Mouse (Mus musculus) limb, embryonic 14.5 days (tissue): ENCODE data around the gene Vav1. TPM values are rescaled to one million over a fixed set of nuclear protein-coding genes. Genes with fewer than 3 reads are reported as not detected.

Experiments used
- ATAC-seq: fragments of 200-750 bp; cut with Nextera tagmentation; 2 replicates; pipeline ENCODE4 v1.8.0; 2017; ENCODE audit warnings: low read depth, moderate number of reproducible peaks, moderate TSS enrichment; ENCODE audit not compliant: low FRiP score
- DNase-seq: peaks from one replicate; pipeline ENCODE4 v3.0.0-alpha.2; 2015; ENCODE audit warnings: low spot score
- H3K27ac ChIP-seq: fragments of 300-500 bp; sonication (generic); replicated peaks from 2 replicates; pipeline ENCODE4 v1.5.1; 2014; ENCODE audit warnings: low read depth, mild to moderate bottlenecking, low read length, moderate library complexity, mixed read lengths
- H3K27me3 ChIP-seq: fragments of 300-500 bp; sonication (generic); 2 replicates; pipeline ENCODE4 v1.6.1; 2014; ENCODE audit warnings: low read length, mixed read lengths; ENCODE audit not compliant: control insufficient read depth, insufficient read depth
- H3K36me3 ChIP-seq: fragments of 300-500 bp; sonication (generic); 2 replicates; pipeline ENCODE4 v1.6.1; 2014; ENCODE audit warnings: mild to moderate bottlenecking, low read length, moderate library complexity, mixed read lengths; ENCODE audit not compliant: control insufficient read depth, insufficient read depth
- H3K4me1 ChIP-seq: fragments of 300-500 bp; sonication (generic); 2 replicates; pipeline ENCODE4 v1.6.1; 2014; ENCODE audit warnings: antibody characterized with exemption, low read length, mixed read lengths; ENCODE audit not compliant: control insufficient read depth, insufficient read depth
- H3K4me2 ChIP-seq: fragments of 300-500 bp; sonication (generic); replicated peaks from 2 replicates; pipeline ENCODE4 v1.6.1; 2014; ENCODE audit warnings: low read depth, mild to moderate bottlenecking, low read length, moderate library complexity; ENCODE audit not compliant: severe bottlenecking
- H3K4me3 ChIP-seq: fragments of 300-500 bp; sonication (generic); replicated peaks from 2 replicates; pipeline ENCODE4 v1.5.1; 2014; ENCODE audit warnings: low read length
- H3K9ac ChIP-seq: fragments of 300-500 bp; sonication (generic); 2 replicates; pipeline ENCODE4 v1.6.1; 2014; ENCODE audit warnings: mild to moderate bottlenecking, low read depth, low read length, moderate library complexity; ENCODE audit not compliant: severe bottlenecking
- H3K9me3 ChIP-seq: fragments of 300-500 bp; sonication (generic); 2 replicates; pipeline ENCODE4 v1.6.1; 2016; ENCODE audit warnings: low read length; ENCODE audit not compliant: control insufficient read depth
- POLR2A ChIP-seq: fragments of 200-500 bp; IDR thresholded peaks from 2 replicates; pipeline ENCODE4 v1.8.0; 2012; ENCODE audit warnings: inconsistent platforms, mild to moderate bottlenecking, moderate library complexity, borderline replicate concordance; ENCODE audit not compliant: insufficient read depth, insufficient read length; ENCODE audit errors: extremely low read depth
- WGBS: fragments of 180-500 bp; shearing (Covaris S2); extraction: QIAGEN DNeasy Blood & Tissue Kit; methylation state at CpG from one replicate; pipeline ENCODE4 v1.1.7; 2014; 5-methylcytosine and 5-hydroxymethylcytosine counted together
- polyA plus RNA-seq, 2 experiments: library from polyadenylated mRNA; depleted of rRNA in 1 of 2; stranded (reverse) in 1 of 2; unstranded in 1 of 2; fragments of >200 nt; fragmentation: Nextera tagmentation in 1 of 2; extraction: Ambion mirVana in 1 of 2; gene quantifications; 2 replicates each; pipeline versions ENCODE4 v1.2.1 to v1.2.3; 2012 to 2014

Vav1 gene
- polyA plus RNA-seq, 2 experiments: 3.3 to 3.8 TPM

- ATAC-seq (no peak), DNase-seq (no peak)
- no peaks in the 10 kb centered on the region for H3K27me3 ChIP-seq
- no peaks in the 10 kb centered on the region for H3K9me3 ChIP-seq
- H3K4me2 ChIP-seq: no peak overlapping the region
- H3K27ac ChIP-seq: no peak overlapping the region
- no peak for TF ChIP-seq POLR2A
- 0 out of 2 replicates have a peak, but pooled peaks cover 5% of the 10 kb centered on the region for H3K4me1 ChIP-seq
- H3K9ac ChIP-seq: no peak overlapping the region
- WGBS: 54% methylated on average over 1 of the region's 1 CpGs
- peaks cover 68% of the 10 kb centered on the region for H3K36me3 ChIP-seq
- no peak overlapping the region for H3K4me3 ChIP-seq
Measured at GRCm38 (mm10) chr17:57261796-57262195, 17.1 kb upstream of the Vav1 start.

GRCm38 (mm10) chr17:57262901-57263550, 15.9 kb upstream of the Vav1 start:
- H3K36me3 ChIP-seq: peaks cover 61% of the 10 kb centered on the region
- TF ChIP-seq POLR2A: no peak
- no peak overlapping the region for H3K27ac ChIP-seq
- no peak overlapping the region for H3K4me2 ChIP-seq
- H3K9me3 ChIP-seq: no peaks in the 10 kb centered on the region
- no peak overlapping the region for H3K9ac ChIP-seq
- H3K4me1 ChIP-seq: 0 out of 2 replicates have a peak, but pooled peaks cover 5% of the 10 kb centered on the region
- no peaks in the 10 kb centered on the region for H3K27me3 ChIP-seq
- ATAC-seq: no peak
- H3K4me3 ChIP-seq: no peak overlapping the region
- WGBS: 90% methylated on average over 17 of the region's 17 CpGs
- no peak for DNase-seq

GRCm38 (mm10) chr17:57264164-57264563, 14.7 kb upstream of the Vav1 start:
- WGBS: 84% methylated on average over 2 of the region's 2 CpGs
- H3K4me2 ChIP-seq: no peak overlapping the region
- H3K9me3 ChIP-seq: no peaks in the 10 kb centered on the region
- H3K9ac ChIP-seq: no peak overlapping the region
- no peak for ATAC-seq
- H3K4me1 ChIP-seq: 0 out of 2 replicates have a peak, but pooled peaks cover 5% of the 10 kb centered on the region
- no peak for TF ChIP-seq POLR2A
- no peak overlapping the region for H3K27ac ChIP-seq
- no peak overlapping the region for H3K4me3 ChIP-seq
- peaks cover 49% of the 10 kb centered on the region for H3K36me3 ChIP-seq
- DNase-seq: no peak
- no peaks in the 10 kb centered on the region for H3K27me3 ChIP-seq

- Histone ChIP-seq H3K4me2 (peak overlapping the region; percentile 32), H3K4me1 (0 out of 2 replicates have a peak, but pooled peaks cover 5% of the 10 kb centered on the region), H3K9ac (no peak overlapping the region), H3K36me3 (peaks cover 38% of the 10 kb centered on the region), H3K9me3 (no peaks in the 10 kb centered on the region), H3K4me3 (peak overlapping the region; percentile 11), H3K27me3 (no peaks in the 10 kb centered on the region), H3K27ac (no peak overlapping the region; the same call in 1 of the 2 replicates)
- ATAC-seq: peak; percentile 69
- 25% methylated on average over 21 of the region's 22 CpGs for WGBS
- TF ChIP-seq POLR2A: no peak
- DNase-seq: peak; percentile 31
Measured at GRCm38 (mm10) chr17:57264972-57265945, 13.6 kb upstream of the Vav1 start.

- H3K27me3 ChIP-seq: no peaks in the 10 kb centered on the region
- no peak for TF ChIP-seq POLR2A
- 0 out of 2 replicates have a peak, but pooled peaks cover 5% of the 10 kb centered on the region for H3K4me1 ChIP-seq
- peaks cover 16% of the 10 kb centered on the region for H3K36me3 ChIP-seq
- no peak overlapping the region for H3K27ac ChIP-seq
- no peak overlapping the region for H3K4me2 ChIP-seq
- no peak overlapping the region for H3K4me3 ChIP-seq
- DNase-seq (no peak), ATAC-seq (no peak)
- 82% methylated on average over 6 of the region's 6 CpGs for WGBS
- H3K9me3 ChIP-seq: no peaks in the 10 kb centered on the region
- H3K9ac ChIP-seq: no peak overlapping the region
Measured at GRCm38 (mm10) chr17:57267556-57268126, 11.3 kb upstream of the Vav1 start.
